Mouse (Mus musculus) lung, postnatal 0 days (tissue): ENCODE results near the gene Acad8.

Experiments used
- CTCF ChIP-seq: IDR thresholded peaks from 2 replicates; pipeline ENCODE4 v1.5.1; 2016; ENCODE audit warnings: antibody characterized with exemption, mild to moderate bottlenecking
- EP300 ChIP-seq: IDR thresholded peaks from 2 replicates; pipeline ENCODE4 v1.6.1; 2016; ENCODE audit warnings: antibody characterized with exemption, mild to moderate bottlenecking, control low read depth

- TF ChIP-seq CTCF (no peak), EP300 (no peak)
Measured at GRCm38 (mm10) chr9:26947790-26948189, 51.6 kb downstream of the Acad8 start.
